Mouse (Mus musculus): ENCODE results near the gene Dapl1.

Dapl1 gene

GRCm38 (mm10) chr2:59484438-59484837 lies at the start of gene Dapl1:
TSS of gene Dapl1 (plus strand) at chr2:59484653.
- in situ Hi-C loops (cut with MboI; ENCODE audit: unreplicated experiment in 2 of 2), result no loop called here

- in situ Hi-C loops (cut with MboI; ENCODE audit: unreplicated experiment in 2 of 2), result loop anchor here (5.0 to 25.0 kb wide), 5 partner anchors 753 to 1403 kb away; partner anchors contain the start of gene Gm17409 (in 2 of the 2)
These were observed 49.6 kb upstream of the Dapl1 start for GRCm38 (mm10) chr2:59434820-59435219.

GRCm38 (mm10) chr2:59437684-59438393 lies 46.6 kb upstream of the Dapl1 start:
- in situ Hi-C loops (cut with MboI; ENCODE audit: unreplicated experiment in 2 of 2), result loop anchor here (5.0 to 25.0 kb wide), 5 partner anchors 756 to 1406 kb away; partner anchors contain the start of gene Gm17409 (in 2 of the 2)

GRCm38 (mm10) chr2:59438479-59438935 lies 45.9 kb upstream of the Dapl1 start:
- in situ Hi-C loops (cut with MboI; ENCODE audit: unreplicated experiment in 2 of 2), result loop anchor here (5.0 to 25.0 kb wide), 5 partner anchors 756 to 1406 kb away; partner anchors contain the start of gene Gm17409 (in 2 of the 2)

GRCm38 (mm10) chr2:59439824-59440223 lies 44.6 kb upstream of the Dapl1 start:
- in situ Hi-C loops (cut with MboI; ENCODE audit: unreplicated experiment in 2 of 2), result loop anchor here (5.0 to 25.0 kb wide), 6 partner anchors 758 to 1408 kb away; partner anchors contain the start of gene Gm17409 (in 2 of the 2)

GRCm38 (mm10) chr2:59440481-59440880 lies 44.0 kb upstream of the Dapl1 start:
- in situ Hi-C loops (cut with MboI; ENCODE audit: unreplicated experiment in 2 of 2), result loop anchor here (5.0 to 25.0 kb wide), 2 partner anchors 977 to 1228 kb away; no protein-coding TSS in a partner anchor

- in situ Hi-C loops (cut with MboI; ENCODE audit: unreplicated experiment in 2 of 2), result loop anchor here (5.0 to 25.0 kb wide), 2 partner anchors 976 to 1229 kb away; no protein-coding TSS in a partner anchor
These were observed 42.8 kb upstream of the Dapl1 start for GRCm38 (mm10) chr2:59441681-59442080.

- in situ Hi-C loops (cut with MboI; ENCODE audit: unreplicated experiment in 2 of 2), result loop anchor here (25.0 kb wide), 1 partner anchor 1234 kb away; no protein-coding TSS in a partner anchor
These were observed 37.8 kb upstream of the Dapl1 start for GRCm38 (mm10) chr2:59446671-59447070.

- in situ Hi-C loops (cut with MboI; ENCODE audit: unreplicated experiment in 2 of 2), result loop anchor here (25.0 kb wide), 1 partner anchor 1235 kb away; no protein-coding TSS in a partner anchor
These were observed 36.7 kb upstream of the Dapl1 start for GRCm38 (mm10) chr2:59447712-59448111.

GRCm38 (mm10) chr2:59448516-59448915 lies 35.9 kb upstream of the Dapl1 start:
- in situ Hi-C loops (cut with MboI; ENCODE audit: unreplicated experiment in 2 of 2), result loop anchor here (25.0 kb wide), 1 partner anchor 1236 kb away; no protein-coding TSS in a partner anchor

- in situ Hi-C loops (cut with MboI; ENCODE audit: unreplicated experiment in 2 of 2), result loop anchor here (25.0 kb wide), 1 partner anchor 1237 kb away; no protein-coding TSS in a partner anchor
These were observed 35.5 kb upstream of the Dapl1 start for GRCm38 (mm10) chr2:59448921-59449320.

- in situ Hi-C loops (cut with MboI; ENCODE audit: unreplicated experiment in 2 of 2), result no loop called here
These were observed 32.8 kb upstream of the Dapl1 start for GRCm38 (mm10) chr2:59451675-59452074.

GRCm38 (mm10) chr2:59452102-59452501 lies 32.4 kb upstream of the Dapl1 start:
- in situ Hi-C loops (cut with MboI; ENCODE audit: unreplicated experiment in 2 of 2), result no loop called here

- in situ Hi-C loops (cut with MboI; ENCODE audit: unreplicated experiment in 2 of 2), result no loop called here
These were observed 22.4 kb upstream of the Dapl1 start for GRCm38 (mm10) chr2:59462086-59462485.

GRCm38 (mm10) chr2:59463428-59464182 lies 20.8 kb upstream of the Dapl1 start:
- in situ Hi-C loops (cut with MboI; ENCODE audit: unreplicated experiment in 2 of 2), result no loop called here

- in situ Hi-C loops (cut with MboI; ENCODE audit: unreplicated experiment in 2 of 2), result no loop called here
These were observed 18.8 kb upstream of the Dapl1 start for GRCm38 (mm10) chr2:59465671-59466070.

- in situ Hi-C loops (cut with MboI; ENCODE audit: unreplicated experiment in 2 of 2), result no loop called here
These were observed 18.1 kb upstream of the Dapl1 start for GRCm38 (mm10) chr2:59466358-59466757.

- in situ Hi-C loops (cut with MboI; ENCODE audit: unreplicated experiment in 2 of 2), result no loop called here
These were observed 17.4 kb upstream of the Dapl1 start for GRCm38 (mm10) chr2:59467085-59467484.

GRCm38 (mm10) chr2:59467976-59468375 lies 16.5 kb upstream of the Dapl1 start:
- in situ Hi-C loops (cut with MboI; ENCODE audit: unreplicated experiment in 2 of 2), result no loop called here

GRCm38 (mm10) chr2:59469590-59470245 lies 14.7 kb upstream of the Dapl1 start:
- in situ Hi-C loops (cut with MboI; ENCODE audit: unreplicated experiment in 2 of 2), result no loop called here
